Mouse (Mus musculus): ENCODE results near the gene Fam221b. TPM values are rescaled to one million over a fixed set of nuclear protein-coding genes. Genes with fewer than 3 reads are reported as not detected.
A peak's percentile ranks its signal among the peaks of the same experiment; 100 is the strongest.

Fam221b gene
- polyA plus RNA-seq, 1 experiment, result 0.09 TPM

DNA sequence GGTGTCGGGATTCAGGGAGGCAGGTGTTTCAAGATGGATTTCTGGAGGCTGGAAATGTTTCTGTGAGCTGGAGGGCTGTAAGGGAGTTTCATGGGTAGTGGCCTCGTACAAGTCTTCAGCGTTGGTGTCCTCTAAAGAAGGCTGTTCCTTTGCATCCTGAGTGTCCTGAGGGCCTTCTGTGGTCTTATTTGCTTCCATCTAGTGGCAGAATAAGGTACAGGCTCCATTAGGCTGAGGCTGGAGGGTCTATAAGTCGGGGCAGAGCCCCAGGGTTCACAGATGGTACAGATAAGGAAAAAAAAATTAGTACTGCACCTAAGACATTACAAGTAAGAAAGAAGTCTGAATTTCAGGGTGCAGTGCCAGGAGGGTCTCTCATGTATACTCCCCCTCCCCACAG lies 2.5 kb downstream of the Fam221b start:
- WGBS, result 20% methylated on average over 4 of the region's 4 CpGs
- peak; percentile 47 for DNase-seq
- Histone ChIP-seq H3K36me3 (ENCODE audit: control insufficient read depth, insufficient read depth, low read length) (no peaks in the 10 kb centered on the region), H3K27ac (ENCODE audit: insufficient read depth, low read depth, low read length) (no peak overlapping the region), H3K4me1 (ENCODE audit: control insufficient read depth, insufficient read depth, low read length) (peaks cover 8% of the 10 kb centered on the region; the same call in 1 of the 2 replicates), H3K4me3 (ENCODE audit: insufficient read depth, low read depth, low read length) (no peak overlapping the region), H3K27me3 (replicated peaks; ENCODE audit: control insufficient read depth, insufficient read depth, low read length) (no peaks in the 10 kb centered on the region)
- TF ChIP-seq POLR2A (IDR thresholded peaks at IDR 0.05; ENCODE audit: low read depth, low read length), result no peak
- TF ChIP-seq CTCF (conservative IDR thresholded peaks at IDR 0.05; ENCODE audit: insufficient read depth, insufficient read length, low read depth, low read length), result peak; percentile 49

DNA sequence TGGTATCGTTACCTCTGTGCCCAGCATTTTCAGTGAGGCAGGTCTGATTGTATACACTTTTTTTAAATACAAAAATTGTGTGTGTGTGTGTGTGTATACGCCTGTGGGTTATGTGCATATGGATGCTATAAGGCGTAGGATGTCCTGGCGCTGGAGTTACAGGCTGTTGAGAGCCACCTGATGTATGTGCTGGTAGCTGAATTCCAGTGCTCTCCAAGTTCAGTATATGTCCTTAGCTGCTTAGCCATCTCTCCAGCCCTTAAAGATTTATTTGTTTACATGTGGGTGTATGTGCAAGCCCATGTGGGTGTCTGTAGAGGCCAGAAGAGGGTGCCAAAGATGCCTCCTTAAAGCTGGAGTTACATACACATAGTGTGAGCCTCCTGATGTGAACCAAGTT lies 11.8 kb downstream of the Fam221b start:
- Histone ChIP-seq H3K36me3 (ENCODE audit: control insufficient read depth, insufficient read depth, low read length) (no peaks in the 10 kb centered on the region), H3K27ac (ENCODE audit: insufficient read depth, low read depth, low read length) (no peak overlapping the region), H3K4me3 (ENCODE audit: insufficient read depth, low read depth, low read length) (no peak overlapping the region), H3K27me3 (replicated peaks; ENCODE audit: control insufficient read depth, insufficient read depth, low read length) (no peaks in the 10 kb centered on the region), H3K4me1 (ENCODE audit: control insufficient read depth, insufficient read depth, low read length) (peaks cover 7% of the 10 kb centered on the region; the same call in 1 of the 2 replicates)
- DNase-seq, result no peak
- TF ChIP-seq POLR2A (IDR thresholded peaks at IDR 0.05; ENCODE audit: low read depth, low read length) (no peak), CTCF (conservative IDR thresholded peaks at IDR 0.05; ENCODE audit: insufficient read depth, insufficient read length, low read depth, low read length) (no peak)
- 61% methylated on average over 4 of the region's 4 CpGs for WGBS

DNA sequence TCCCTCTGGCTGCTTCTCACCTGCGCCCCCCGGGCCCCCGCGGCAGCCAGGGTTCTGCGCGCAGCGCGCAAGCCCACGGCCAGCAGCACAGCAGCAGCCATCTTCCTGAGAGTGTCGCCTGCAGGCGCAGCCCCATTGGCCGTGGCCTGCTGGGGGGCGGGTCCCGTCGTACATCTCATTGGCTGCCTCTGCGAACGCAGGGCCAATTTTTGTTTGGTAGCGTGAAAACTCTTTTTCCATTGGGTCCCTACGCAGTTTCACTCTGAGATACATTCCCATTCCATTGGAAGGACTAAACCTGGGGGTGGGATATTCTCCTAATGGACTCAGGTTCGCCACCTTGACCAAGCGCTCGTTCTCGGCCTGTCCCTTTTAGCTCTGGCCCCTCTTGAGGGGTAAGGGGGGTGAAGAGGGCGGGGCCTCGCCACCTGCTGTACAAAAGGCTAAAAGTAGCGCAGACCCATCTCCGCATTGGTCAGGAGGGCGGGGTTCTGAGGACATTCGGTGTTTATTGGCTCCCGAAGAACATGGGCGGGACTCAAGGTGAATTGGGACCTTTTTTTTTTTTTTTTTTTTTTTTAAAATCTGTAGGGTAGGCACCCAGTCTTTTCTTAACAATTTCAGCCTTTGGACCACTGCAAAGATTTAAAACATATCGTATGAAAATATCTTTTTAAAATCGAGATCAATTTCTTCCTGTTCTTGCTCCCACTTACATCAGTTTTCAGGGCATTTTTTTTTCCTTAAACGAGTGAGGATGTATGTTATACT lies 12.4 kb downstream of the Fam221b start, which contains the start of gene Hint2:
Gene Hint2, minus strand, starts transcription at position 128 of the 771 bp plus-strand sequence.
- Histone ChIP-seq H3K36me3 (ENCODE audit: control insufficient read depth, insufficient read depth, low read length) (no peaks in the 10 kb centered on the region), H3K4me3 (ENCODE audit: insufficient read depth, low read depth, low read length) (peak within 1 kb of the TSS; percentile 70), H3K4me1 (ENCODE audit: control insufficient read depth, insufficient read depth, low read length) (peaks cover 7% of the 10 kb centered on the region; the same call in 1 of the 2 replicates), H3K27ac (ENCODE audit: insufficient read depth, low read depth, low read length) (peak within 1 kb of the TSS; percentile 94), H3K27me3 (replicated peaks; ENCODE audit: control insufficient read depth, insufficient read depth, low read length) (no peaks in the 10 kb centered on the region)
- WGBS, result 1% methylated on average over 34 of the region's 34 CpGs
- TF ChIP-seq POLR2A (IDR thresholded peaks at IDR 0.05; ENCODE audit: low read depth, low read length) (peak; percentile 88), CTCF (conservative IDR thresholded peaks at IDR 0.05; ENCODE audit: insufficient read depth, insufficient read length, low read depth, low read length) (no peak)
- DNase-seq, result peak; percentile 99

DNA sequence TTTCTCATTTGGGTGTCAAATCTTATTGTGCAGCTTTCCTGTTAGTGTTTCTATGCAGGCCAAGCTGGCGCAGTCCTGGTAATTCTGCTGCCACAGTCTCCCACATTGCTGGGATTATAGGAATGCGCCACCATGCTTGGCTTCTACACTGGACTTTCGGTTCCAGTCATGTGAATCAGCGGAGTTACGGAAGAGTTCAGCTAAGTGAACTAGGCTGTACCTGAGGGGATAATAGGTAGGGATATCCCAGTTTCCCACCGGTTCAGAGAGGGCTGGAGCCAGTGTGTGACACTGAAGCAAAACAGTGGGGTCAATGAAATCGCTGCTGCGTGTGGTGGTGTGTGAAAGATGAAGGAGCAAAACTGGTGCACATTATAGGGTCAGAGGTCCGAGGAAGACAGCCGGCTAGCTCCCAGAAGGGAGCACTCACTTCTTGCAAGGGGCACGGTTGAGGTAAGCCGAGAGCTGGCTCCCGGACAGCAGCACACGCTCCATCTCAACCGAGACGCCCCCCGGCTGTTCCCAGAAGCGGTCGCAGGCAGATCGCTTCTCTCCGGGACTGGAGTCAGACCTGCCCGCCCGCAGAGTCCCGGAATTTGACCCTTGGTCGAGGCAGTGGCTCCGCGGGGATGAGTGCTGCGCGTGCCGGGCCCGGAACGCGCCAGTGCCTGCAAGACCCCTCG lies 13.1 kb downstream of the Fam221b start:
- WGBS, result 3% methylated on average over 34 of the region's 34 CpGs
- Histone ChIP-seq H3K4me3 (ENCODE audit: insufficient read depth, low read depth, low read length) (peak overlapping the region; percentile 70), H3K27me3 (replicated peaks; ENCODE audit: control insufficient read depth, insufficient read depth, low read length) (no peaks in the 10 kb centered on the region), H3K36me3 (ENCODE audit: control insufficient read depth, insufficient read depth, low read length) (no peaks in the 10 kb centered on the region), H3K27ac (ENCODE audit: insufficient read depth, low read depth, low read length) (peak overlapping the region; percentile 94), H3K4me1 (ENCODE audit: control insufficient read depth, insufficient read depth, low read length) (peaks cover 7% of the 10 kb centered on the region; the same call in 1 of the 2 replicates)
- peak; percentile 77 for DNase-seq
- TF ChIP-seq CTCF (conservative IDR thresholded peaks at IDR 0.05; ENCODE audit: insufficient read depth, insufficient read length, low read depth, low read length) (no peak), POLR2A (IDR thresholded peaks at IDR 0.05; ENCODE audit: low read depth, low read length) (no peak)

DNA sequence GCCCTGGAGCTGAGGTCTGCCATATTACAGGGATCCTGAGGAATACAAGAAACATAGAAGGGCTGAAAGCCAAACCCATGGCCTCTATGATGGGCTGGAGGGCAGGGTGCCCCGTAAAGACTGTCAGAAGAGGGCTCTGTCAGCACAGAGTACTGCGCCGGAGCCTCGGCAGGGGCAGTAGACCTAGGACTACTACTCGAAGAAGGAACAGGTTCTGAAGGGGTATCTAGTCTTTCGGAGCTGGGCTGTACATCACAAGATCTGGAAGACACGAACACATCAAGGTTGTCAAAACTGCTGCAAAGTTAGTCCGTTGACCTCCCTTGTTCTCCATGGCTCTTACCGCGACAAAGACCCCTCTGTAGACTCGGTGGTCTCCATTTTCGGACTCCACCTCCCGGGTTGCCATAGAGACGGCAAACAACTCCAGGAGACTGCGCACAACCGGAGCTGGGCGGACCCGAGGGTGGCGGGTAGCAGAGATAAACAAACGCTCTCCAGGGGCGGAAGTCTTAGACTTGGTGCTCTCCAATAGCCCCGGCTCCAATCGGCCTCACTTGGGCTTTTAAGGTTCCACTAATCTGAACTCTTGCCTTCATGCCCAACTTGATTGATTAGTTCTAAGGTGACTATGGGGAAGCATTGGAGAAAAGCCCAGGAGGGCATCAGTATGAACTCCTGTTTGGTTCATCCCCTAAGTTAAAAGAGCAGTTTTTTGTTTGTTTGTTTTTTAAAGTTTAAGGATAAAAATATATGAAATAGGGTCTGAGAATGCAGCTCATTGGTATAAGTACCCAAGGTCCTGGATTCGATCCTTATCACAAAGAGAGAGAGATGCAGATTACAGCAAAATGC lies 15.6 kb downstream of the Fam221b start, which contains the start of gene Spag8:
Gene Spag8, minus strand, starts transcription at position 434 of the 855 bp plus-strand sequence.
- peak; percentile 27 for DNase-seq
- TF ChIP-seq POLR2A (IDR thresholded peaks at IDR 0.05; ENCODE audit: low read depth, low read length) (no peak), CTCF (conservative IDR thresholded peaks at IDR 0.05; ENCODE audit: insufficient read depth, insufficient read length, low read depth, low read length) (no peak)
- Histone ChIP-seq H3K36me3 (ENCODE audit: control insufficient read depth, insufficient read depth, low read length) (no peaks in the 10 kb centered on the region), H3K27me3 (replicated peaks; ENCODE audit: control insufficient read depth, insufficient read depth, low read length) (no peaks in the 10 kb centered on the region), H3K27ac (ENCODE audit: insufficient read depth, low read depth, low read length) (peak within 1 kb of the TSS; percentile 64), H3K4me3 (ENCODE audit: insufficient read depth, low read depth, low read length) (no peak within 1 kb of the TSS), H3K4me1 (ENCODE audit: control insufficient read depth, insufficient read depth, low read length) (peaks cover 7% of the 10 kb centered on the region; the same call in 1 of the 2 replicates)
- WGBS, result 34% methylated on average over 24 of the region's 24 CpGs

DNA sequence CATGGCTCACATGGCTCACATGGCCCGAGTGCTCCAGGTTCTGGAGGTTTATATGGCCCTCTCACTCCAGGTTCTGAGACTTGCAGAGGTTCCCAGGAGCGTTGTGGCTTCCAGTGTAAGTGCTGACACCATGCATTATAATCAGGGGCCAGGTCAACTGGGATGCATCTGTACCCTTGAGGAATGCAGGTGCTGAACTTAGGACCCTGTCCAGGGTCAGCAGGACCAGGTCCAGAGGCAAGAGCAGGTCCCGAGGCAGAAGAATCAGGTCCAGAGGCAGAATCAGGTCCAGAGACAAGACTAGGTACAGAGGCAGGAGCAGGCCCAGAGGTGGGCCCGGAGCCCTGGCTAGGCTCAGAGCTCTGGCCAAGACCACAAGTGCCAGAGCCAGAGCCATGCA lies 16.2 kb downstream of the Fam221b start:
- Histone ChIP-seq H3K27ac (ENCODE audit: insufficient read depth, low read depth, low read length) (peak overlapping the region; percentile 64), H3K4me3 (ENCODE audit: insufficient read depth, low read depth, low read length) (no peak overlapping the region), H3K36me3 (ENCODE audit: control insufficient read depth, insufficient read depth, low read length) (no peaks in the 10 kb centered on the region), H3K4me1 (ENCODE audit: control insufficient read depth, insufficient read depth, low read length) (peaks cover 7% of the 10 kb centered on the region; the same call in 1 of the 2 replicates), H3K27me3 (replicated peaks; ENCODE audit: control insufficient read depth, insufficient read depth, low read length) (no peaks in the 10 kb centered on the region)
- DNase-seq, result peak; percentile 87
- WGBS, result 68% methylated on average over 4 of the region's 4 CpGs
- no peak for TF ChIP-seq CTCF (conservative IDR thresholded peaks at IDR 0.05; ENCODE audit: insufficient read depth, insufficient read length, low read depth, low read length)
- no peak for TF ChIP-seq POLR2A (IDR thresholded peaks at IDR 0.05; ENCODE audit: low read depth, low read length)
